Mouse (Mus musculus): Measurements from ENCODE around the gene Golga7b.

Golga7b gene

DNA sequence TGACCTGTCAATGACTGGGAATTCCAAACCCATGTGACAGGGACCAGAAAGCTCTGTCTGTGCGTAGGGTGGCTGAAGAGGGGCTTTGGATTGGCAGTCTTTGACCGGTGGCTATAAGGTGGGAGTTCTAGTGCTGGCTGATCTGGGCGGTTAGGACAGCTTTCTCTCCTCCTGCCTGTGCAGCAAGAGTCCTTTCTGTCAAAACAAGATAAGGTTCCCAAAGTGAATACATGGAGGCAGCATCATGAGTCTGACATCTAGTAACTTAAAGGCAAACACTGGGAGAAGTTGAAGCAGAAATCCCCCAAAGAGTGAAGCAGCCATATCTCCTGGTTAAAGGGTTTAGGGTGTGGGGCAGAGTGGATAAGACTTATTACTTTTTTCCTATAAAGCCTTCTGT, at the start of gene Golga7b:
Golga7b (plus strand) TSS at position 56 of the 400 bp plus-strand sequence.
- DNase-seq, result no peak

DNA sequence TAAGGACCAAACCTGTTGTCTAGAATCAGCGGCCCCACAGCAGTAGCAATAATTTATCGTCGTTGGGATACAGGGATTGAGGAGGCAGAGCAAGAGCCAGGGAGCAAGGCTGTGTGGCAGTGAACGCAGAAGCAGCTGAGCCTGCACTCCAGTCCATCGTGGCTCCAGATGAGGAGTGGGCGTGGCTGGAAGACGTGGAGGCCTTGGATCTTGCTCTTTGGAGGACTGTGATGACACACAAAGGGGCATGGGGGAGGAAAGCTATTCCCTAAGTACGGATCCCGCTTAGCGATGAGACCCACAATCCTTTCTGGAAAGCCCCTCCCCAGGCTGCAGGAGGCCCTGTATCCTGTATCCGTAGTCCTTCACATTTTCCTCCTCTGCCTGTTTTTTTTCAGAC, 49.3 kb upstream of the Golga7b start:
- no peak for DNase-seq

- no peak for DNase-seq
Observed at GRCm38 (mm10) chr19:42201696-42202381, 45.5 kb upstream of the Golga7b start, which contains the start of gene Sfrp5. TSS of gene Sfrp5 (minus strand) at chr19:42202252.

GRCm38 (mm10) chr19:42202467-42202866, 44.9 kb upstream of the Golga7b start:
- no peak for DNase-seq

GRCm38 (mm10) chr19:42204306-42204705, 43.1 kb upstream of the Golga7b start:
- no peak for DNase-seq

GRCm38 (mm10) chr19:42205201-42205600, 42.2 kb upstream of the Golga7b start:
- DNase-seq, result no peak

DNA sequence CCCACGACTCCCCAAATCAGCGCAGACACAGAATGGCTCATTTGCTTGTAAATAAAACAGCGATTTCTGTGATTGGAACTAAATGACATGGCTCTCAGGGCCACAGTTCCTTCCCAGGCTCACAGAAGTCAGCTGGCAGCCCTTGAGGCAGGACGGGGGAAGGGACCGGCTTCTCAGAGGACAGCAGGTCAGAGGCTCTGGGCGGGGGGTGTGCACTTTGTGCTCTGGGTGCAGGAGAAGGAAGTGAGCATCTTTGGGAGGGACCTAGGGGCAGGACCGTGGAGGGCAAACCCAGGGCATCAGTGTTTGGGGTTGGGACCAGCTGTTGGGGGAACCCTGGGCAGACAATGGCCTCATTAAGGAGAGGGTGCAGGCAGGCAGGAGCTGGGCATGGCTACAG, 37.9 kb upstream of the Golga7b start:
- no peak for DNase-seq

DNA sequence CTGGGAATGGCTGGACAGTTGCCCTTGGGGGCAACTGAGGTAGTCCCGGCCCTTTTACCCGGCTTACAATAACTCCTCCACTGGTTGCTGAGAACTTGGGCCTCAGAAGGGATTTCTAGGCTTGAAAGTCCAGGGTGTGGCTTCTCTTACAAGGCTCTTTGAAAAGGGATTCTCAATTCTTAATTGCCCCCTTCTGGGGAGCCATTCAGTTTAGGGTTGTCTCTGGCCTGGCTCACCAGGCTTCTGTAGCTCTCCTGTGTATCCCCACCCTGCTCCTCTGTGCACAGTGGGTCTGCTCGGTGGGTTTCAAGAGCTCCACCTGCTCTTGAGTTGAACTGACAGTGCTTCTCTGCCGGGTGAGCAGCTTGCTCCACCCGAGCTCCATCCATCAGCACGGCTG, 37.4 kb upstream of the Golga7b start:
- no peak for DNase-seq

DNA sequence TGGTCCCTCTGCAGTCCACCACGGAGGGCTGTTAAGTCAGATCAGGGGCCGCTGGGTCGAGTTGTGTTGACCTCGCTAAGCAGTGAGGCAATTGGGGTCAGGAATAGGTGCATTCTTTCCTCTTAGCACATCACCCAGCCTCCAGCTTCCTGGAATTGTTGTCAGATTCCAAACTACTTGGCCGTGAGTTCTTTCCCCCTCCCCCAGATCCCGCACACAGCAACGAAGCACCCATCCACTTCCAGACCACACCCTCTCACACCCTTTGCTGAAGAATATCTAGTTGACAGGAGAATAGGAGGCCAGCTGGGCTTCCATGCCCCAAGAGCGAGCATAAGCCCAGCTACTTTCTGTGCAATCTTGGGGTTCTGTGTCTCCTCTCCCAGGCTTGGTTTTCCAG, 35.4 kb upstream of the Golga7b start:
- DNase-seq, result no peak

- no peak for DNase-seq
Observed at GRCm38 (mm10) chr19:42214601-42215000, 32.8 kb upstream of the Golga7b start.

GRCm38 (mm10) chr19:42216699-42217373, 30.5 kb upstream of the Golga7b start:
- no peak for DNase-seq

GRCm38 (mm10) chr19:42217374-42217763, 30.0 kb upstream of the Golga7b start:
- peak; percentile 8 for DNase-seq

- no peak for DNase-seq
Observed at GRCm38 (mm10) chr19:42226451-42226850, 20.9 kb upstream of the Golga7b start.

GRCm38 (mm10) chr19:42229499-42230287, 17.7 kb upstream of the Golga7b start:
- DNase-seq, result no peak

DNA sequence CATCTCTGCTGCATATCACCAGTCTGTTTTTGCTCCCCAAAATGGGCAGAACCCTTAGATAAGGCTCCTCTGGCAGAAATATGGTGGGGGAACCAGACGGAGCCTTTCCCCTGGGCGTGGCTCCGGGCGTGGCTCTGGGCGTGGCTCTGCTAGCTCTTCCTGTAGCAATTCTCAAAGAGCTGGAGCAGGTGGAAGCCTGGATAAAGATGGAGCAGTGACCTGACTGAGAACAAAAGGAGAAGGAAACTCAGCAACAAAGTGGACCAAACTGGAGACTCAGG, 17.1 kb upstream of the Golga7b start:
- DNase-seq, result no peak

DNA sequence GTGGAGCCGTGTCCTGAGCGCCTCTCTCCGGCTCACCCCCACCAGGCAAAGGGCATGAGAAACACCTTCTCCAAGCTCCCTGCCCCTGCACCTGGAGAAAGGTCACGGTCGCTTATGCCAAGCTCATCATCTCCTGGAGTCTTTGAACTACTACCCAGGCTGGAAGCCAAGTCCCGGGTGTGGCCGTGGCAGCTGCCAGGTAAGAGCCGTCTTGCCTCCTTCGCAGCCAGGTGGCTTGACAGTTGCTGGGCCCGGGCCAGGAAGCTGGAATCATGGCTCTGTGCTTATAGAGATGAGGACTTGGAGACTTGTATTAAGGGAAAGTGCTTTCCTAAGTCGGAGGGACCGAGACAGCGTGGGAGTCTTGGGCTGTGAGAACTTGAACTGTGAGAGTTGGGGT, 16.4 kb upstream of the Golga7b start:
- DNase-seq, result no peak

- DNase-seq, result no peak
Observed at GRCm38 (mm10) chr19:42237602-42238340, 9.6 kb upstream of the Golga7b start.

DNA sequence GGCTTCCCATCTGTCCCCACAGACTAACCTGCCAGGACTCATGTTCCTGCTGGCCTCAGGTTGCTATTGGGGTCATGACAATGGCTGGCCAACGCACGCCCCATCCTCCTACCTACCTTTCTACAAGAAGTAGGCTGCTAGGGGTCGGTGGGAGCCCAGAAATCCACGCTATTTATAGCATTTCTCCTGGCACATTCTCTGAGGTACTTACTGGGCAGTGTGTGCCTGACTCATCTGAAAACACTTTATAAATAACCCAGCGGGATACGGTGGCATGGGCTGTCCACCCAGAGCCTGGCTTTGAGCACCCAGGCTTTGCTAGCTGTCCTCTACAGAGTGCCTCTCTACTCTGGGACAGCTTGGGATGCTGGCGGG, 9.0 kb upstream of the Golga7b start:
- no peak for DNase-seq

DNA sequence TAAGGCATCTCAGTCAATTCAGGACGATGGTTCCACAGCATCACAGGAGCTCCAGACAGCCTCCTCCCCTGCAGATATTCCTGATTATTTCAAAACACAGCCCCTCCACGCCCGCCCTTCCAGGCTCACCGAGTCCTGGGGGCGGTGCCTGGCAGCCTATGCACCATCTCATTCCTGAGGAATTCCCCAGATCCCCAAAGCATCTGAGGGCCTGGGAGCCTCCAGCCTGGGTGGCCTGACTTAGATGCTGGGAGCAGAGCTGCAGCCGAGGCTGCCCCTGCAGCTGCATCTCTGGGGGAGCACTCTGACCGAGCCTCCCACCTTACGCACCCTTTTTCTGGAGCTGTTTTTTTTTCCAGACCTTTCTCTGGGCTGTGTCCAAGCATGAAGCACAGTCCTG, 6.5 kb upstream of the Golga7b start:
- no peak for DNase-seq

- DNase-seq, result no peak
Observed at GRCm38 (mm10) chr19:42243401-42243800, 4.0 kb upstream of the Golga7b start.

- no peak for DNase-seq
Observed at GRCm38 (mm10) chr19:42246626-42247025, 748 bp upstream of the Golga7b start.

DNA sequence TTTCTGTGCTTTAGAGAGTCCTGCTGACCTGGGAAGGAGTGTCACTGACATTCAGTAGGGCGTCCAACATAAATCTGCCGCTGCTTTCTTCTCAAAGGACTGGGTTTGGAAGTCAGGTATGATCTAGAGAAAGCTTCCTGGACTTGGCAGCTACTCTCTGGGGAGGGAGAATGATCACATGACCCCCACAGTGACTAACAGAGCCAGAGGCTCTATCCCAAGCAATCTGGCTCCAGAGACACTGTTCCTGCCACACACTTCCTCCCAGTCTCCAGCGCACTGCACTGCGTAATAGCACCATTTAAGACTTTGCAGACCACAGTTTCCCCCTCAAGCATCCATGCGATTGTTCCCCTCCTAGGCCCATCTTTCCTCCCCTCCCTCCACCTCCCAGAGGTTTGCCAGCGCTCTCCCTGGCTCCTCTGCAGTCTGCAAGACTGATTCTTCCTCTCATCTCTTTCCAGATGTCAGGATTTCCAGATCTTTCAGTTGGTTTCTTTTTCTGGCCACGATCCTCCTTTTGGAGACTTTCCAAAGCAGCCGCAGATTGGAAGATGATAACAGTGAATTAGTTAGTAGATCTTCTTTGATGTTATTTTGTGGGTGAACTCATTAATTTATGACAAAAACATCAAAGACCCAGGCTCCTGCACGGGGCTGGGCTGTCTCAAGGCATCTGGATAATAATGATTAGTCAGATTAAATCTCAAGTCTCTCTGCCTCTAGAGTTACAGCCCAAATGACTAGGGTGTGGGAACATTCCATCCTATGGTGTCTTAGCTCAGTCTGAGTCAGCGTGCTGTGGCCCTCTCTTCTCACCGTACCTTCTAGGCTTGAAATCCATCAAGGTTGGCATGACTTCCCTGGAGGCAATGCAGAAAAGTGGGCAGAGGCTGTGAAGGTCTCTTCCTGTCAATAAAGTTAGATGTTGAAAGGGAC, 2.9 kb downstream of the Golga7b start:
- no peak for DNase-seq
